Mouse (Mus musculus) midbrain, postnatal 0 days (tissue): ENCODE results near the gene Gpc6. TPM values are rescaled to one million over a fixed set of nuclear protein-coding genes. Genes with fewer than 3 reads are reported as not detected.

Source experiments
- ATAC-seq: fragments of 200-750 bp; cut with Nextera tagmentation; 2 replicates; pipeline ENCODE4 v1.8.0; 2017; ENCODE audit warnings: moderate number of reproducible peaks, mild to moderate bottlenecking, moderate TSS enrichment, moderate library complexity; ENCODE audit not compliant: low FRiP score
- DNase-seq: peaks from one replicate; pipeline ENCODE4 v3.0.0-alpha.2; 2015; ENCODE audit warnings: low spot score
- H3K27ac ChIP-seq: fragments of 300-500 bp; sonication (generic); 2 replicates; pipeline ENCODE4 v1.5.1; 2014; ENCODE audit warnings: low read depth, mild to moderate bottlenecking, low read length, mixed read lengths
- H3K27me3 ChIP-seq: fragments of 300-500 bp; sonication (generic); 2 replicates; pipeline ENCODE4 v1.6.1; 2014; ENCODE audit warnings: low read length, control low read depth, mixed read lengths; ENCODE audit not compliant: insufficient read depth
- H3K36me3 ChIP-seq: fragments of 300-500 bp; sonication (generic); 2 replicates; pipeline ENCODE4 v1.6.1; 2014; ENCODE audit warnings: low read length, control low read depth, mixed read lengths; ENCODE audit not compliant: insufficient read depth
- H3K4me1 ChIP-seq: fragments of 300-500 bp; sonication (generic); 2 replicates; pipeline ENCODE4 v1.6.1; 2014; ENCODE audit warnings: mild to moderate bottlenecking, control low read depth, antibody characterized with exemption, low read length, mixed read lengths; ENCODE audit not compliant: insufficient read depth
- H3K4me2 ChIP-seq: fragments of 300-500 bp; sonication (generic); 2 replicates; pipeline ENCODE4 v1.6.1; 2014; ENCODE audit warnings: low read depth, mild to moderate bottlenecking, low read length, mixed read lengths; ENCODE audit not compliant: poor library complexity, severe bottlenecking
- H3K4me3 ChIP-seq: fragments of 300-500 bp; sonication (generic); 2 replicates; pipeline ENCODE4 v1.5.1; 2014; ENCODE audit warnings: low read depth, mild to moderate bottlenecking, low read length, moderate library complexity
- H3K9ac ChIP-seq: fragments of 300-500 bp; sonication (generic); replicated peaks from 2 replicates; pipeline ENCODE4 v1.6.1; 2014; ENCODE audit warnings: mild to moderate bottlenecking, low read length, moderate library complexity, mixed read lengths; ENCODE audit not compliant: poor library complexity, severe bottlenecking
- H3K9me3 ChIP-seq: fragments of 300-500 bp; sonication (generic); 2 replicates; pipeline ENCODE4 v1.6.1; 2016; ENCODE audit warnings: low read length, control low read depth
- CTCF ChIP-seq: IDR thresholded peaks from 2 replicates; pipeline ENCODE4 v1.5.1; 2016; ENCODE audit warnings: antibody characterized with exemption, mild to moderate bottlenecking
- WGBS: fragments of 180-500 bp; shearing (Covaris S2); extraction: QIAGEN DNeasy Blood & Tissue Kit; methylation state at CpG from one replicate; pipeline ENCODE4 v1.1.7; 2014; 5-methylcytosine and 5-hydroxymethylcytosine counted together
- polyA plus RNA-seq: library from polyadenylated mRNA; unstranded; fragments of >200 nt; fragmentation: Nextera tagmentation; extraction: Ambion mirVana; gene quantifications from 2 replicates; pipeline ENCODE4 v1.2.1, GENCODE M21; 2015
- total RNA-seq: library from RNA; depleted of rRNA; stranded (reverse); fragments of >200 nt; gene quantifications from 2 replicates; pipeline ENCODE4 v1.2.3, GENCODE M21; 2014

Gene Gpc6
- total and polyA plus RNA-seq, 2 experiments from 2014 or later, result 19.3 to 20.3 TPM

DNA sequence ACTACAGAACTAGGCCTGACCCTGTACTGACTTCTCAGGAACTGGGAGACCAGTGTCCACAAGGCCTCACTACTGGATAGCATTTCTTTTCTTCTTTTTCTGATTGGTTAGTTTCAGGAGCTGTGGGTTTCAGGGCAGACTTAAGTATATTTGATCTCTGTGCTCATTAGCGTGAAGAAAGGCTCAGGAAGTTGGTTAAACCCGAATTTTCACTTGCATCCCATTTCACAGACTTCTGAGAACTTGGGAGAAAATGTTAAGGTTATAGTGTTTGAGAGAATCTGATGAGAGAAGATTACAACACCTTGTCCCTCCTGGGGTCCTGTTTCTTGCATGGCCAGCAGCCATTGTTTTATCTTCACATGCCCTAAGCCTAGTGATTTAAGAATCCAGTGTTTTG, 849 bp upstream of the Gpc6 start:
- WGBS, result 38% methylated on average over 2 of the region's 2 CpGs
- ATAC-seq (no peak), DNase-seq (no peak)
- TF ChIP-seq CTCF, result no peak
- H3K27ac ChIP-seq, result no peak overlapping the region
- H3K4me2 ChIP-seq, result peak overlapping the region; percentile 75
- H3K9me3 ChIP-seq, result no peaks in the 10 kb centered on the region
- H3K4me3 ChIP-seq, result no peak overlapping the region
- H3K4me1 ChIP-seq, result no peaks in the 10 kb centered on the region
- H3K27me3 ChIP-seq, result no peaks in the 10 kb centered on the region
- no peak overlapping the region for H3K9ac ChIP-seq
- no peaks in the 10 kb centered on the region for H3K36me3 ChIP-seq

DNA sequence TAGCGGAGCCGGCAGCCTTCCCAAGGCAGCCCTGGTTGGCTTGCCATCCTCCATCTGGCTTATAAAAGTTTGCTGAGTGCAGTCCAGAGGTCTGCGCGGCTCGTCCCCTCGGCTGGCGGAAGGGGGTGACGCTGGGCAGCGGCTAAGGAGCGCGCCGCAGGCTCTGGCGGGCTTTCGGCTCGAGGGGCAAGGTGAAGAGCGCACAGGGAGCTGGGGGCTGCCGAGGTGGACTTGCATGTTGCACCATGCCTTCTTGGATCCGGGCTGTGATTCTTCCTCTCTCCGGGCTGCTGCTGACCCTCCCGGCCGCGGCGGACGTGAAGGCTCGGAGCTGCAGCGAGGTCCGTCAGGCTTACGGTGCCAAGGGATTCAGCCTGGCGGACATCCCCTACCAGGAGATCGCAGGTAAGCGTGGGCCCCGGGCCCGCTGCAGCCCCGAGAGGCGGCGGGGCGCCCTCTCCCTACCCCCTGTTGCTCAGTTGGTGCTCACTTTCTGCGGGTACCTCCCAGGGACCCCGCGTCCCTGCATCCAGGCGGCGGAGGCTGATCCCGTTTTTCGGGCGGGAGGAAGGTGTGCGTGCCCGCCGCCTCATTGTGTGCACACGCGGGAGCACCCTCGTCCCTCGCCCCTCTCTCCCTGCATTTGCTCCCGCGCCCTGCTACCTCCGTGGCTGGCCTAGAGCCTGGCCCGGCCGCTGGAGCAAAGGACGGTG, 732 bp downstream of the Gpc6 start:
- H3K4me1 ChIP-seq, result no peaks in the 10 kb centered on the region
- ATAC-seq (peak; percentile 55), DNase-seq (peak; percentile 51)
- H3K4me2 ChIP-seq, result peak overlapping the region; percentile 75
- TF ChIP-seq CTCF, result no peak
- peak overlapping the region; percentile 57 for H3K9ac ChIP-seq
- H3K27me3 ChIP-seq, result no peaks in the 10 kb centered on the region
- H3K9me3 ChIP-seq, result no peaks in the 10 kb centered on the region
- no peaks in the 10 kb centered on the region for H3K36me3 ChIP-seq
- under 1% methylated on average over 36 of the region's 58 CpGs for WGBS
- peak overlapping the region; percentile 62 for H3K4me3 ChIP-seq
- peak overlapping the region; percentile 71 for H3K27ac ChIP-seq

DNA sequence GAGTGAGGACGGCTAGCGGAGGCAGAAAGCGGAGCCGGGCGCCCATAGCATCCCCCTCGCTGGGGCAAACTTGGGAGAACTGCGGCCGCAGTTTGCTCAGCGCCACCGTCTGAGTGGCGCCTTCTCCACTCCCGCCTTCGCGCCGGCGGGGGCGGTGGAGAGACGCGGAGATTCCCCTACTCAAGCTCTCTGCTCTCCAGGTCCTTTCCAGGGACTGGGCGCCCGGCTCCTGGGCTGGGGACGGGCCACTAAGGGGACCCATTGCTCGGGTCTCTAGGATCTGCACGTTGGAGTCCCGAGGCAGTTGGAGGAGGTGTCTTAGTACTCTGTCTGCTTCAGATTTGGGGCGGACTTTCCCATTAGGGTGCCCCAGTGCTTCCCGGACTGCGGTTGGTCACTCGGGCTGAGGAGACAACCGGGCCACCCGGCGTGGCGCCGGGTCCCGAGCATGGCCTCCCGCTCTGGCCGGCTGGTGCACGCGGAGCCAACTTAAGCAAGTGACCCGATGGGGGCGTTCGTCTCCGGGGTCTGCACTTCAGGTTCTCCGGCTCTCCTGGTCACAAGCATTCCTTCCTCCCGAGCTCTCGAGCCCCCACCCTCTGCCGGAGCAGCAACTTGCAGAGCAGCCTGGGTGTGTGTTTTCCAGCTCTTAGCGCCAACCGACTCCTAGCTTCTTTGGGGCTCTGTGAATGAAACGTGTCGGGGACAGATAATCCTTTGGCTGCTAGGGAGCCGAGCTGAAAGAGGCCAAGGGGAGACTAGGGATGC, 1.5 kb downstream of the Gpc6 start:
- H3K9me3 ChIP-seq, result no peaks in the 10 kb centered on the region
- under 1% methylated on average over 52 of the region's 52 CpGs for whole genome bisulfite sequencing
- H3K4me2 ChIP-seq, result peak overlapping the region; percentile 75
- TF ChIP-seq CTCF, result peak; percentile 57
- H3K36me3 ChIP-seq, result no peaks in the 10 kb centered on the region
- H3K27me3 ChIP-seq, result no peaks in the 10 kb centered on the region
- DNase-seq (peak; percentile 89), ATAC-seq (peak; percentile 82)
- H3K4me3 ChIP-seq, result peak overlapping the region; percentile 62
- H3K27ac ChIP-seq, result peak overlapping the region; percentile 71
- peak overlapping the region; percentile 57 for H3K9ac ChIP-seq
- H3K4me1 ChIP-seq, result no peaks in the 10 kb centered on the region

DNA sequence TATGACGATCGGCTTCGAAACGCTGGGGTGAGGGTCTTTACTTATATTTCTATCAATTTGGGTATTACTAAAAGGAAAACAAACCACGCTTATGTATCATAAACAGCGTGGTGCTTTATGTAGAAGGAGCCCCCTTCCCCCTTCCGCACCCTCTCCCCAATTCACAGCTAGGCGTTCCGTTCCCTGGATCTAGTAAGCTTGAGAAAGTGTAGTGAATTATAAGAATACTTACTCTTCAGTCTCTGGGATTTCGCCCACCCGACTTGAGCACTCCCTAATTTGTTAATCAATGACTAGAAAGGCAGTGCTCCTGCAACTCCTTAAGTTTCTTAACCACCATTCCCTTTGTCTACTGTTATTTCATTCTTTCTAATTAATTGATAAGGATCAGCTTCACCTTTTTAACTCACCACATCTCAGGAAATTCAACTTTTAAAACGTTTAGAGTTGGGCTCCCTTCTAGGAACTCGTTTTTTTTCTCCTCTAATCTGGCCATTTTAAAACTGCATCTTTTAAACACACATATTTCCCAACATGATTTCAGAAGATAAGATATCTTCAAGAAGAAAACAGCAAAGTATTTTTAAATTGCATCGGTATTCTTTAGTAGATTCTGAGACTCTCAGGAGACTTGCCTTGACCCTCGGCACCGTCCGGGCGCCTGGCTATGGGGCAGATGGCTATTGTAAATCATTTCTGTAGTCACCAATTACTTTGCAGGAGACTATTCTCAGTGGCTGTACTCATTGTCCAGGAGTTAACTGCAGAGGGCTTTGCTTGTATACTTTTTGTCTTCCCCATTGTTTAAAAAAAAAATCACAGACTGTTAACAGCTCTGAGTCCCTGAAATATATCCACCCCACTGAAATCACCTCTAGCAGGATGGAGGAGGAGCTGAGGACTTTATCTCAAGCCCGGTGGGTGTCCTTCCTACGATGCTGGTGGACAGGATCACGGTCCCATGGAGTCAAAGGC, 2.5 kb downstream of the Gpc6 start:
- H3K27me3 ChIP-seq, result no peaks in the 10 kb centered on the region
- no peaks in the 10 kb centered on the region for H3K36me3 ChIP-seq
- H3K9ac ChIP-seq, result peak overlapping the region; percentile 57
- H3K4me2 ChIP-seq, result peak overlapping the region; percentile 75
- no peak for ATAC-seq
- no peaks in the 10 kb centered on the region for H3K9me3 ChIP-seq
- under 1% methylated on average over 21 of the region's 21 CpGs for WGBS
- no peaks in the 10 kb centered on the region for H3K4me1 ChIP-seq
- peak overlapping the region; percentile 71 for H3K27ac ChIP-seq
- DNase-seq, result peak; percentile 40
- peak overlapping the region; percentile 62 for H3K4me3 ChIP-seq
- no peak for TF ChIP-seq CTCF

DNA sequence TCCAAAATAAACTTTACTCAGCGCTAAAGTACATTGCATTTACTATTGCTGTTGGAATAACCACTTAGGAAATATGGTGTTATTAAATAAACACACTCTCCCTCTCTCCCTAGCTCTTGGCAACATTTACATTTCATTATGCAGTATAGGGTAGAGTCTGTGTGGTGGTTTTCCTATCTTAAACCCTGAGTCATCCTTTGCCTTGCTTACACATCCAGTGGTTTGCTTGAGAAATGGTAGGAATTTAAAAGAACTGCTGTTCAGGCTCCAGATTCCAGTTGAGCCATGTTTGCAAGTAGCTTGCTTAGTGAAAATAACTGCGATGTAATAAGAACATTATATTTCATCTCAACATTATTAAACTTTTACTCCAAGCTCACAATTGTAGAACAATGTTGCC, 3.3 kb downstream of the Gpc6 start:
- no peaks in the 10 kb centered on the region for H3K27me3 ChIP-seq
- WGBS, result 61% methylated on average over 2 of the region's 2 CpGs
- DNase-seq, result no peak
- H3K36me3 ChIP-seq, result no peaks in the 10 kb centered on the region
- no peak for ATAC-seq
- H3K9me3 ChIP-seq, result no peaks in the 10 kb centered on the region
- H3K27ac ChIP-seq, result no peak overlapping the region
- H3K9ac ChIP-seq, result no peak overlapping the region; the same call in 1 of the 2 replicates
- H3K4me2 ChIP-seq, result peak overlapping the region; percentile 75
- peak overlapping the region; percentile 62 for H3K4me3 ChIP-seq
- TF ChIP-seq CTCF, result no peak
- H3K4me1 ChIP-seq, result no peaks in the 10 kb centered on the region
